Mouse (Mus musculus): ENCODE data around the gene Plet1.

Gene Plet1

DNA sequence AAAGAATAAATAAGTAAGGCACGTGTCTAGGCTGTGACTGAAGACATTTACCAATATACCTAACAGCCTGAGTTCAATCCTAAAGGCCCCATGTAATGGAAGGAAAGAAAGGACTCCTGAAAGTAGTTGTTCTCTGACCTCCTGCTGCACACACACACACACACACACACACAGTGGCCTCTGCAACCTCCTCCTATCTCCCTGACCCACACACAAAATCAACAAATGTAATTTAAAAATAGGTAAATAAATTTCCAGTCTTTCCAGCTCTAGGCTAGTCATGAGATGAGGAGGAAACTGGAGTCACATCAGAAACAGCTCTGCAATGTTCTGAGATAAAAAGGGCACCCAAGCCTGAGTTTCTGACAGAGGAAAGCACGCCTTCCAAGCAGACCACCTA is 548 bp upstream of the Plet1 start:
- in situ Hi-C loops (cut with MboI, MseI) = loop anchor here in 1 of 2 experiments (10.0 to 25.0 kb wide), 2 partner anchors 1694 to 1779 kb away; no protein-coding TSS in a partner anchor

- in situ Hi-C loops (cut with MboI, MseI) = loop anchor here in 1 of 2 experiments (10.0 to 25.0 kb wide), 2 partner anchors 1692 to 1781 kb away; no protein-coding TSS in a partner anchor
Observed at GRCm38 (mm10) chr9:50495405-50496150, 1.3 kb downstream of the Plet1 start.

- in situ Hi-C loops (cut with MboI, MseI) = loop anchor here in 1 of 2 experiments (10.0 to 25.0 kb wide), 2 partner anchors 1691 to 1781 kb away; no protein-coding TSS in a partner anchor
Observed at GRCm38 (mm10) chr9:50496151-50496505, 1.8 kb downstream of the Plet1 start.

DNA sequence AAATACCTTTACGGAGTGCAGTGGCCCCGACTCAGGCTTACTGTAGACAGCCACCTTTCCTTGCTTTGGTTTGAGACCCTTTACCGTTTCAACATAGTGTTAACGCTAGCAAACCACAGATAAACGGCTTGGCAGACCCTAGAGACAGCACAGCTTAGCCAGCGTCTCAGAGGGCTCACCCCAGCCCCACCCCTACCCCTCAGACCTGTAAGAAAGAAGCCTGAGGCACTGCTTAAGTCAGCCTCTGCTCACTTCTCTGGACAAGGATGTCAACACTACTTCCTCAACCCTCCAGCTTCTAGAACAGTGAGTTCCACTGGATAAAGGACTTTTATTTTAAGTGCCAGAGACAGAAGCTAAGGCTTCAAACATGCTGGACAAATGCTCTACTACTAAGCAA is 2.2 kb downstream of the Plet1 start:
- in situ Hi-C loops (cut with MboI, MseI) = loop anchor here in 1 of 2 experiments (10.0 to 25.0 kb wide), 2 partner anchors 1691 to 1782 kb away; no protein-coding TSS in a partner anchor

GRCm38 (mm10) chr9:50497076-50497475 is 2.8 kb downstream of the Plet1 start:
- in situ Hi-C loops (cut with MboI, MseI) = loop anchor here in 1 of 2 experiments (10.0 to 25.0 kb wide), 2 partner anchors 1690 to 1782 kb away; no protein-coding TSS in a partner anchor

DNA sequence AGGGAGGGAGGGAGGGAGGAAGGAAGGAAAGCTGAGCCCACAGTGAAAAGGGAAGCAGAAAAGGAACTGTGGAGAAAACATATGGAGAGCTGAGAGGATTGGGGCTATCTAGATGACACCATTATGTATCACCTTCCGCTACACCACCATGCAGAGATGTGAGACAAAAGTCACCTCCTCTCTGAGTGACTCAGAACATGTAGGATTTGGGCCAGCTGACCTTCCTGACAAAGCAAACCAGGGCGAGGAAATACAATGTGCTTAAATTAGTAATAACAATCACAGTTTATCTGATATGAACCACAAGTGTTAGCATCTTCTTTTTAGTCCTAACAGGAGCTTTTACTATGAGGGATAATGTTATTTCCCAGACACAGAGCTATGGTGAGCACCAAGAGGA is 3.2 kb downstream of the Plet1 start:
- in situ Hi-C loops (cut with MboI, MseI) = loop anchor here in 1 of 2 experiments (10.0 to 25.0 kb wide), 2 partner anchors 1690 to 1783 kb away; no protein-coding TSS in a partner anchor

GRCm38 (mm10) chr9:50498815-50499214 is 4.5 kb downstream of the Plet1 start:
- in situ Hi-C loops (cut with MboI, MseI) = loop anchor here in 1 of 2 experiments (10.0 to 25.0 kb wide), 2 partner anchors 1688 to 1784 kb away; no protein-coding TSS in a partner anchor

GRCm38 (mm10) chr9:50499781-50500180 is 5.5 kb downstream of the Plet1 start:
- in situ Hi-C loops (cut with MboI, MseI) = loop anchor here in 1 of 2 experiments (10.0 to 25.0 kb wide), 2 partner anchors 1688 to 1785 kb away; no protein-coding TSS in a partner anchor

DNA sequence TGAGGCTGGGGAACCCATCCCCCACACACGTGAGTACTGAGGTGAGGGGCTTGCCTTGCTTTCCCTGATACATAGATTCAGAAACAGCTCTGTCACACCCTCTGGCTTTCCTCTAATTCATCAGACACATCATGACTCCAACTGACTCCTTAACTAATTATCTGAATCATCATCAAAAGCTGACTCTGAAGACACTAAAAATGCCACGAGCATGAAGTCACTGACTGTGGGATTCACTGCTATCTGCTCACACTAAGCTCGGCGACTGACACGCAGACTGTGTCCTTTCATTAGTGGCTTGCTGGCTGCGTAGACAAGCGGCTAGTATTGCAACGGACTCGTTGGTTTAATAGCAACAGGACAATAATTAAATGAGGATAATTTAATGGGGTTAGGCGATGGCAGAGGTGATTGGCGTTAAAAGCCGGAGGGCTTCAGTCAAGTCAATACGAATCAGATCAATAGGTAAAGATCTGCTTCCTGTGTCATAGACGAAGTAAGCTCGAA is 6.2 kb downstream of the Plet1 start:
- in situ Hi-C loops (cut with MboI, MseI) = no loop called here

DNA sequence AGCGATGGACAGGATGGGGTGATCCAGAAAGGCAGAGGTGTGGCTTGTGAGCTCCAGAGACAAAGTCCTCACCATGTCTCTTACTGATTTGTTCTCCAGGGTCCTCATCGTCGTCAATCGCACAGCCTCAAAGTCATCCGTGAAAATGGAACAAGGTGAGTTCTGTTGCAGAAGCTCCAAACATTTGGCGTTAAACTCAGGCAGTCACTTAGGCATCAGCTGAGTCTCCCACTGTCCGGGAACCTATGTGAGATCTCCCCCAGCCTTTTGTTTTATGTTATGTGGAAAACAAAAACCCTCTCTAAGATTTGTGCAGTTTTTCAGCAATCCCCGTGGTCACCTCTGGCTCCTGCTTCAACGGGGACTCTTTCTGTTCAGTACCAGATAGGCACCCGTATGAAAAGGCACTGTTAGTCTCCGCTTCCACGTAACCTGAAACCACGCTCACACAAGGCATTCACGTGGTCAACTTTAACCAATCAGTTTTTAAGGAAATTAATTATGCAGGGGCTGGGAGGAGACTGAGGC is 6.7 kb downstream of the Plet1 start:
- in situ Hi-C loops (cut with MboI, MseI) = no loop called here

DNA sequence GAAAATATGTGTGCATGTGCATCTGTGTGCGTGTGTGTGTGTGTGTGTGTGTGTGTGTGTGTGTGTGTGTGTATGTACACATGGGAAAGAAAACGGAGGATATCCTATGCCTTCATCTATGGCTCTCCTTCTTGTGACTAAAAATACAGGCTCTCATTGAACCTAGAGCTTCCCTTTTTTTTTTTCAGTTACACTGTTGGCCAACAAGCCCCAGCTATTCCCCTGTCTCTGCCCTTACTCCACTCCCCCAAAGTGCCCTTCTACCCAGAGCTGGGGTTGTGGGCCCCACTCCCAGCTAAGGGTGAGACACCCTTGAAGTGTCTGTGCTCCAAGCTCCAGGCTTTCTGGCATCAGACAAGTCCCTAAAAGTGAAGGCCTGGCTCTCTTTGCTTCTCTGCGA is 8.6 kb downstream of the Plet1 start:
- in situ Hi-C loops (cut with MboI, MseI) = no loop called here

DNA sequence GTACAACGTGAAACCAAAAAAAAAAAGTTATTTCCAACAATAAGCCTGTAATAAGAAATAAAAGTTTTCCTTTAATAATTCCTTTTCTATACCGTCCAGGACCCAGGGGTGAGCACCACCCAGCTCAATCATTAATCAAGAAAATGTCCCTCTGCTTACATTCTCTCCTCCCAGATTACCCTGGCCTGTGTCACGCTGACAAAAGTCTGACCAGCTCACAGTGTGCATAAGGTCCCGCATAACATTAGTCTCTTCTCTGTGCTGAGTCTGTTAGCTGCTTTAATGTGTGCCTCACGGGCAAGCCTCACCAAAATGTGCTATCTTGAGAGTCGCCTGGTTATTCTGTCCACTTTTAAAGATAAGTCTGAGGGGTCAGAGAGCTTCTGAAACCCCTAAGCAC is 11.1 kb downstream of the Plet1 start:
- in situ Hi-C loops (cut with MboI, MseI) = no loop called here

DNA sequence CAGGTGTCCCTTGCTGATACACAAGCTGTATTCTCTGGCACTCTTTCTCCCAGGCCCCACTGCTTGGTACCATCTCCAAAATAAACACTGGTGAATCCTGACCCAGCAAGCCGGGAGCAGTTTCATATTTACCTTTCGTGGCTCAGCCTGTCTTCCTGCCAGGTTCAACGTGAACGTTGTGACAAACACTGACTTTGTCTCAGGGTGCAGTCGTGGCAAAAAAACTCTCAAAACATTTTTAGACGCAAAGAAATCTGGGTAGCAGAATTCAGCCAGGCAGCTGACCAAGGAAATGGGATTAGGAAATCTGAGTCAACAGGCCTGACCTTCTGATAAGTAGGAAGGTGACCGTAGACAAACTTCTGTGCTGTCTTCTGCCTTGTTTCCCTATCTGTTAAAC is 13.2 kb downstream of the Plet1 start:
- in situ Hi-C loops (cut with MboI, MseI) = no loop called here

- in situ Hi-C loops (cut with MboI, MseI) = no loop called here
Observed at GRCm38 (mm10) chr9:50515462-50515861, 21.1 kb downstream of the Plet1 start.

GRCm38 (mm10) chr9:50518781-50519180 is 24.5 kb downstream of the Plet1 start:
- in situ Hi-C loops (cut with MboI, MseI) = no loop called here

DNA sequence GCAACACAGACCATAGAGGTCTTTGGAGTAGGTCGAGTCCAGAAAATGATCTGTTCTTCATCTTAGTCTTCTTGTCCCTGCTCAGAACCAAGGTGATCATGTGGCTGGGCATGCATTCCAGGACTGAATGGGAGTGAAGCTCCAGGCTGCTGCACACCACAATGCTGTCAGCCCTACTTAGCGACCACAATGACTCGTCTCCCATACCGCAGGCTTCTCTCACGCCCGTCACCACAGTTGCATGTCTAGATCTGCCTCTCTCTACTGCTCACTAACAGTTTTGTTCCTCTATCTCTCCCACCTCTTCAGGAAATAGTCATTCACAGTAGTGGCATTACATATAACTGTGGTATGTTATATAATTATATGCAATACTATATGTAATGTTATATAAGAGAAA is 26.4 kb downstream of the Plet1 start:
- in situ Hi-C loops (cut with MboI, MseI) = no loop called here

GRCm38 (mm10) chr9:50521562-50521961 is 27.2 kb downstream of the Plet1 start:
- in situ Hi-C loops (cut with MboI, MseI) = no loop called here

DNA sequence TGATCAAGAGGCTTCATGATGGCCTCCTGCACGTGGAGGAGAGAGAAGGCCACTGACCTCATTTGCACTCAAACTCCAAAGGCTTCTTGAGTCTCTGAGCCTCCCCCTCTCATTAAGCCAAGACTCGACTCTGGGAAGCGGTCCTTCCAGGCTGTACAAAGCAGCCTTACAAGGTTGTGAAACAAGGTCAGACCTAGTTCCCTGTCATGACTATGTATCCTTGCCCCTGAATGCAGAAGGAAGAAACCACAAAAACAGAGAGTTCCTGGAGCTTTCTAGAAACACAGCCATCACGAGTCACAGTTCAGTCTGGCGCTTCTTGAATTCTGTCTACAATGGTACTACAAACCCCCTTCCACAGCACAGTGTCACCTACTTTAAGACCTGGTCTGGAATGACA is 28.2 kb downstream of the Plet1 start:
- in situ Hi-C loops (cut with MboI, MseI) = no loop called here

DNA sequence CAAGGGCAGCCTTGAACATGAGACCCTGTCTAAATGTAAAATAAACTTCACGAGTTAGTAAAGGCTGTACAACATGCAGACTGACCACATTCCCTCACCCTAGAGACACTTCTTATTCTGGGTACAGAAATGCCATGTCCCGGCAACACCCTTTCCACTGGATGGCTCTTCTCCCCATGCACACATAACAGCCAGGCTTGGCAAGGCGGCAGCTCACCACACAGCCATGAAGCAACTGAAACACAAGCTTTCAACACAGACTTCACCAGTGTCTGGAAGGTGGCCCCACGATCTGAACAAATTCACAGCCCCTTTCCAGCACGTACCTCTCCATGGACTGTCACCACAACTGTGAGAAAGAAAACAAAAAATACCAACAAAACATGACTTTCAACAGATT is 30.6 kb downstream of the Plet1 start:
- in situ Hi-C loops (cut with MboI, MseI) = loop anchor here in 1 of 2 experiments (5.0 to 25.0 kb wide), 2 partner anchors 68 to 188 kb away; partner anchors contain the start of gene Rpl10-ps3

DNA sequence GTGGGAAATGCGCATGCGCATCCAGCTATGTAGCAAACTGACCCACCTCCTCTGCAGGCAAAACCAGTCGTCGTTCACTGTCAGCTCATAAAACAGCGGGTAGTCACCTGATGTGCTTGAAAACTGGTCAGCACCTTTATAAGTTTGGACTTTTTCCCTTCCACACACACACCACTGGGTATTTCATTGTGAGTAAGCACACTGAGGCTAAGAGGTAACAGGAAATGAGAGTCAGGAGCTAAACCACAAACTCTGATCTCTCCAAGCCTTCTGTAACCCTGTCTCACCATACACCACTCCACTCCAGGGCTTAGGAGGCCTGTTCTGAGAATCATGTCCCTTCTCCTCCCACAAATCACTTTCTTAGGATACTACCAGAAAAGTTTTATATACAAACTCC is 31.3 kb downstream of the Plet1 start:
- in situ Hi-C loops (cut with MboI, MseI) = loop anchor here in 1 of 2 experiments (5.0 to 25.0 kb wide), 2 partner anchors 68 to 188 kb away; partner anchors contain the start of gene Rpl10-ps3

DNA sequence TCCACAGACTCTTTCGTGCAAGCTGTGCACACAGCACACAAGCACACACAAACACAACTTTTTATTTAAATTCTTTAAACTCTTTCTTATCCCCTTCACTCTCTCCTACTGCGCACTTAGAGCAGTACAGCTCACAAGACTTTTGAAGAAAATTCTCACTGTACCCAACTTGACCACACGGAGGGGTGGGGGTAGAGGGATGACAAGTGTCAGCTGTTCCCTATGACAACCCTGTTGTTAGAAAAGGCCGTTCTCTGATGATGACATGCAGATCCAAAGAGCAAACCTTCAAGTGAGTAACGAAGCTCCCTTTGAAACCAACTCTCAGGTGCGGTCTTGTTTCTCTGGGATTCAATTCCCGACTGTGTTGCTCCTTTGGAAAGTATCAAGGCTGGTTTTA is 33.5 kb downstream of the Plet1 start:
- in situ Hi-C loops (cut with MboI, MseI) = loop anchor here in 1 of 2 experiments (5.0 to 25.0 kb wide), 2 partner anchors 71 to 191 kb away; partner anchors contain the start of gene Rpl10-ps3

DNA sequence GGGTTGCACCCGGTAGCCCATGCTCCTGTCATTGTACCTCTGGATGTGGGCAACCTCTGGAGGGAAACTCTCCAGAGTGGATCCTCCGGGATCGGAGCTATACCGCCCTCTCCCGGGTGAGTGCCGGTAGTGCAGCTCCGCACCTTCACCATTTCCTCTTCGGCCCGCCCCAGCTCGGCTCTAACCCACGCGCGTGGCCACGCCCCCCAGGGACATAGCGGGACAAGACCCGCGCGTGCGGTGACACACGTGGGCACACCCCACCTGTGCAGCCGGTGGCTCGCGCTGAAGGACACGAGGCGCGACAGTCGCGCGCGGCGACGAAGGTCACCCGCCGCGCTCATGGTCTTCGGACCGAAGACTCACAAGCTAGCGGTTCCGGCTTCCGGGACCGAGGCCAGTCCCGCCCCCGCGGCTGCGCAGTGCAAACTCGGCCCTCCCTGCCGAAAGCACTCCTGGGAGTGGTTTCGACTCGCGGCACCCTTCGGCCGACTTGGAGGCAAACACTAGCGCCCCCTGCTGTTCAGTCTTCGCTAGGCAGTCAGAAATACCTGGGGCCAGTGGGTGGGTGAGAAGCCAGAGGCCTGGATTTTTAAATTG is 34.1 kb downstream of the Plet1 start, which contains the start of gene Pts:
Gene Pts, minus strand, starts transcription at position 432 of the 600 bp plus-strand sequence.
- in situ Hi-C loops (cut with MboI, MseI) = loop anchor here in 1 of 2 experiments (5.0 to 25.0 kb wide), 2 partner anchors 71 to 191 kb away; partner anchors contain the start of gene Rpl10-ps3
